Mouse (Mus musculus): Measurements from ENCODE around the gene Sf1. TPM values are rescaled to one million over a fixed set of nuclear protein-coding genes. Genes with fewer than 3 reads are reported as not detected.

Gene Sf1
- polyA plus RNA-seq, 1 experiment from 2014 or later, result 107 TPM

DNA sequence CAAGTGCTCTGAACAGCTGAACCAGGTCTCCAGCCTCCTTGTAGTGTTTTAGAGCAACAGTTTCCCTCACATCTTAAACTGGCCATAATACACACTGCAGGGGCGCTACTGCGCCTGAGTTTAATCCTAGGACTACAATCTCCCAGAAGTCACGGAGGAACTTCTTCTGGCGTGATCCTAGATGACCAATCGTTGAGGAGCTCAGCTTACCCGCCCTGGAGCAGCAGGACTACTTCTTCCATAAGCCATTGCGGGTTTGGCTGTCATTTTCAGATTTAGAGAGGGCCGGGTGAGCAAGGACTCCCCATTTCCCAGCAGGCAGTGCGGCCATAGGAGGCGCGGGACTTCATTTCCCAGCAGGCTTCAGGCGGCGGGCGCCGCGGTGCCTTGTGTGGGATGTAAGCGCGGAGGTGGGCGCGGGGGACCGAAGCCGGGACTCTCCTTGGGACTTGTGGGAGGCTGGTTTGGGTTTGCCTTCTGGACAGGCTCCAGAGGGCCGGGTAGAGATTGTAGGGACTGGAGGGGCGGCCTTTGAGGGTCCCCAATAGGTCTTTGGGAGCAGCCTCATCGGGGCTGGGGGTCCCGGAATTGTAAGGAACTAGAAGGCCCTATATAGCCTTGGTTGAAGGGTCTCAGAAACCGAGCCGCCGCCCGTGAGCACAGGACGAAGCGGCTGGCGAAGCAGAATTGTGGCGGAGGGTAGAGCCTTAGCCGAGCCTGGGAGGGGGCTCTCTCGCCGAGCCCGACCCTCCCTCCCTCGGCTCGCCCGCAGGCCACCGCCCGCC is 28.6 kb upstream of the Sf1 start, which contains the start of gene Men1:
TSS of gene Men1 (plus strand) at position 307 of the 785 bp plus-strand sequence.
- peak within 1 kb of the TSS; percentile 94 for H3K9ac ChIP-seq
- H3K36me3 ChIP-seq, result peaks cover 32% of the 10 kb centered on the region
- ATAC-seq (ENCODE audit: low FRiP score), result peak; percentile 93
- peak within 1 kb of the TSS; percentile 76 for H3K27ac ChIP-seq
- peak within 1 kb of the TSS; percentile 97 for H3K4me2 ChIP-seq
- no peaks in the 10 kb centered on the region for H3K9me3 ChIP-seq
- peak within 1 kb of the TSS; percentile 90 for H3K4me3 ChIP-seq
- H3K4me1 ChIP-seq (replicated peaks), result peaks cover 31% of the 10 kb centered on the region
- H3K27me3 ChIP-seq, result peaks cover 8% of the 10 kb centered on the region; the same call in 1 of the 2 replicates
- under 1% methylated on average over 42 of the region's 43 CpGs for WGBS

DNA sequence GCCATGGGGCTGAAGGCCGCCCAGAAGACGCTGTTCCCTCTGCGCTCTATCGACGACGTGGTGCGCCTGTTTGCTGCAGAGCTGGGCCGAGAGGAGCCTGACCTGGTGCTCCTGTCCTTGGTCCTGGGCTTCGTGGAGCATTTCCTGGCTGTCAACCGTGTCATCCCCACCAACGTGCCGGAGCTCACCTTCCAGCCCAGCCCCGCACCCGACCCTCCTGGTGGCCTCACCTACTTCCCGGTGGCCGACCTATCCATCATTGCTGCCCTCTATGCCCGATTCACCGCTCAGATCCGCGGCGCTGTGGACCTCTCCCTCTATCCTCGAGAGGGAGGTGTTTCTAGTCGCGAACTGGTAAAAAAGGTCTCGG is 28.0 kb upstream of the Sf1 start:
- 0% methylated on average over 25 of the region's 25 CpGs for WGBS
- Histone ChIP-seq H3K9ac (peak overlapping the region; percentile 94), H3K27ac (peak overlapping the region; percentile 76), H3K4me1 (replicated peaks) (peaks cover 36% of the 10 kb centered on the region), H3K36me3 (peaks cover 38% of the 10 kb centered on the region), H3K9me3 (no peaks in the 10 kb centered on the region), H3K4me3 (peak overlapping the region; percentile 90), H3K4me2 (peak overlapping the region; percentile 97), H3K27me3 (peaks cover 13% of the 10 kb centered on the region; the same call in 1 of the 2 replicates)
- ATAC-seq (ENCODE audit: low FRiP score), result peak; percentile 3

DNA sequence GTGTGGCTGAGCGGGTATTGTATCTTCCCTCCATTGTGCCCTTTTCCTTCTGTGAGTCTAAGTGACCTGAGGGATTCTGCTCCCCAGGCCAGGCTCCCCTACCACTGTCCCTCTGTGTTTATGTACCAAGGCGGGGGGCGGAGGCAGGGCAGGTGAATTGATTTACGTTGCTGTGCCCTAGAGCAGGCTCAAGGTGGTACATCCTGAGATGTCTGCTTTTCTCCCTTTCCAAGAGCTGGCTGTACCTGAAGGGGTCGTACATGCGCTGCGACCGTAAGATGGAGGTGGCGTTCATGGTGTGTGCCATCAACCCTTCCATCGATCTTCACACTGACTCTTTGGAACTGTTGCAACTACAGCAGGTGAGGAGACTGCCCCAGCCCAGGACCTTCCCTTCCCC is 26.6 kb upstream of the Sf1 start:
- peak overlapping the region; percentile 90 for H3K4me3 ChIP-seq
- H3K36me3 ChIP-seq, result peaks cover 40% of the 10 kb centered on the region
- peaks cover 13% of the 10 kb centered on the region; the same call in 1 of the 2 replicates for H3K27me3 ChIP-seq
- no peak overlapping the region for H3K27ac ChIP-seq
- ATAC-seq (ENCODE audit: low FRiP score), result no peak
- no peaks in the 10 kb centered on the region for H3K9me3 ChIP-seq
- 95% methylated on average over 10 of the region's 10 CpGs for WGBS
- H3K4me1 ChIP-seq (replicated peaks), result peaks cover 48% of the 10 kb centered on the region
- peak overlapping the region; percentile 97 for H3K4me2 ChIP-seq
- H3K9ac ChIP-seq, result peak overlapping the region; percentile 94

DNA sequence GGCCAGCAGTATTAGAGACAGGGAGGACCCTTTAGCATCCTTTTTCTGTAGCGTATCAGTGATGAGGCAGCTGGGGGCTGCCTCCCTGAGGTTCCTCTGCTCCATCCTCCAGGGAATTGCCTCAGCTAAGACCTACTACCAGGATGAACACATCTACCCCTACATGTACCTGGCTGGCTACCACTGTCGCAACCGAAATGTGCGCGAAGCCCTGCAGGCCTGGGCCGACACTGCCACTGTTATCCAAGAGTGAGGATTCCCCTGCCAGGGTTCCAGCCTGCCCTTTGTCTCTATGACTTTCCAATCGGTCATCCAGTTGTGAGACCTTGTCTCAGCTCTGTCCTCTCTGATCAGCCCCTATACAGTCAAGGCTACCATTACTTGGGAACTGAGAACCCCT is 25.3 kb upstream of the Sf1 start:
- 97% methylated on average over 7 of the region's 7 CpGs for WGBS
- peaks cover 13% of the 10 kb centered on the region; the same call in 1 of the 2 replicates for H3K27me3 ChIP-seq

DNA sequence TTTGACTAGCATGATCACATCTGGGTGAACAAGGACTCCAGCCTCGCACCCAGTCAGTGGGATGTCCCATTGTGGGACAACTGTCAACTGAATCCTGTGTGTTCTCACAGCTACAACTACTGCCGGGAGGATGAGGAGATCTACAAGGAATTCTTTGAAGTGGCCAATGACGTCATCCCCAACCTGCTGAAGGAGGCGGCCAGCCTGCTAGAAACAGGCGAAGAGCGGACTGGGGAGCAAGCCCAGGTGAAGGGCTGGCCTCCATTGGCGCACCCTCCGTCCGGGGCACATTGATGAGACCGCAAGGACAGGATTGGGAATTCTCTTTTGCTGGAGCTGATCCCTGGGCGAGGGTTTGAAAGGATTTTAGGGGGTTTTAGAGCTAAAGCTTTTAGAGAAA is 24.8 kb upstream of the Sf1 start:
- Histone ChIP-seq H3K4me2 (no peak overlapping the region), H3K4me1 (replicated peaks) (peaks cover 47% of the 10 kb centered on the region), H3K9ac (no peak overlapping the region), H3K36me3 (peaks cover 55% of the 10 kb centered on the region), H3K4me3 (no peak overlapping the region), H3K27ac (no peak overlapping the region), H3K27me3 (peaks cover 13% of the 10 kb centered on the region; the same call in 1 of the 2 replicates), H3K9me3 (no peaks in the 10 kb centered on the region)
- WGBS, result 92% methylated on average over 11 of the region's 11 CpGs
- no peak for ATAC-seq (ENCODE audit: low FRiP score)

More for the DNA sequence above, 25.3 kb upstream of the Sf1 start:
- H3K27ac ChIP-seq, result no peak overlapping the region
- H3K4me3 ChIP-seq, result no peak overlapping the region
- H3K4me2 ChIP-seq, result no peak overlapping the region
- H3K9ac ChIP-seq, result no peak overlapping the region
- peaks cover 47% of the 10 kb centered on the region for H3K4me1 ChIP-seq (replicated peaks)
- ATAC-seq (ENCODE audit: low FRiP score), result no peak
- H3K36me3 ChIP-seq, result peaks cover 49% of the 10 kb centered on the region
- no peaks in the 10 kb centered on the region for H3K9me3 ChIP-seq

DNA sequence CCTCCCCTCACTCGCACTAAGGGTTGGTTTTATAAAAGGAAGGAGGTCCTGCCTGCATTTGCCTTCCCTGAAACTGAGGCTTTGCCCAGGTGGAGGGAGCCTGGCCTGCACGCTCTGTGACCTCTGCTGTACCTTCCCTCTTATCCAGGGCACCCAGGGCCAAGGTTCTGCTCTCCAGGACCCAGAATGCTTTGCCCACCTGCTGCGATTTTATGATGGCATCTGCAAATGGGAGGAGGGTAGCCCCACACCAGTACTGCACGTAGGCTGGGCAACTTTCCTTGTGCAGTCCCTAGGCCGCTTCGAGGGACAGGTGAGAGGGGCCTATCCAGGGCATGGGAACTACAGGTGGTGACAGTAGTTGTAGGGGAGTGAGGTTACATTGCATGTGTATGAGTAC is 24.3 kb upstream of the Sf1 start:
- H3K36me3 ChIP-seq, result peaks cover 59% of the 10 kb centered on the region
- no peak for ATAC-seq (ENCODE audit: low FRiP score)
- 98% methylated on average over 6 of the region's 6 CpGs for WGBS

DNA sequence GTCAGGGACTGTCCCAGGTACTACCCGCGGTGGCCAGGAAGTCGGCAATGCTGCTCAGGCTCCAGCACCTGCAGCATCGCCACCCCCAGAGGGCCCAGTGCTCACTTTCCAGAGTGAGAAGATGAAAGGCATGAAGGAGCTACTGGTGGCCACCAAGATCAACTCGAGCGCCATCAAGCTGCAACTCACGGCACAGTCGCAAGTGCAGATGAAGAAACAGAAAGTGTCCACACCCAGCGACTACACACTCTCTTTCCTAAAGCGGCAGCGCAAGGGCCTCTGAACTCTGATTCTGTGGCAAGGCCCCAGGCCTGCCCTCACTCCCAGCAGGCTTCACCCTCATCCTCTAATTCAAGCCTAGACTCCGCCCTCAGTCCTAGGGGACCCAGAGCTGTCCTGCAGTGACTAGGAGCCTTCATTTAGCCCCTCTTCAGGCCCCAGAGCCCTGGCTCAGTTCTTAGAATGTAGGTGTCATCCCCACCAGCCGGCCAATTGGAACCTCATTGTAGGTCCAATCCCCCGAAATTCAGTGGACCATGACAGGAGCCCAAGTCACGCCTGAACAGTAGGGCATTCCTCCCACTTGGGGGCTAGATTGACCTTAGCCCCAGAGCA is 23.5 kb upstream of the Sf1 start:
- 73% methylated on average over 15 of the region's 15 CpGs for WGBS
- Histone ChIP-seq H3K4me1 (replicated peaks) (peaks cover 40% of the 10 kb centered on the region), H3K4me2 (peak overlapping the region; percentile 78)

More for the DNA sequence above, 24.3 kb upstream of the Sf1 start:
- H3K9ac ChIP-seq, result no peak overlapping the region
- no peak overlapping the region for H3K4me3 ChIP-seq
- H3K9me3 ChIP-seq, result no peaks in the 10 kb centered on the region
- H3K4me2 ChIP-seq, result no peak overlapping the region
- no peak overlapping the region for H3K27ac ChIP-seq
- H3K4me1 ChIP-seq (replicated peaks), result peaks cover 44% of the 10 kb centered on the region
- H3K27me3 ChIP-seq, result peaks cover 13% of the 10 kb centered on the region; the same call in 1 of the 2 replicates

DNA sequence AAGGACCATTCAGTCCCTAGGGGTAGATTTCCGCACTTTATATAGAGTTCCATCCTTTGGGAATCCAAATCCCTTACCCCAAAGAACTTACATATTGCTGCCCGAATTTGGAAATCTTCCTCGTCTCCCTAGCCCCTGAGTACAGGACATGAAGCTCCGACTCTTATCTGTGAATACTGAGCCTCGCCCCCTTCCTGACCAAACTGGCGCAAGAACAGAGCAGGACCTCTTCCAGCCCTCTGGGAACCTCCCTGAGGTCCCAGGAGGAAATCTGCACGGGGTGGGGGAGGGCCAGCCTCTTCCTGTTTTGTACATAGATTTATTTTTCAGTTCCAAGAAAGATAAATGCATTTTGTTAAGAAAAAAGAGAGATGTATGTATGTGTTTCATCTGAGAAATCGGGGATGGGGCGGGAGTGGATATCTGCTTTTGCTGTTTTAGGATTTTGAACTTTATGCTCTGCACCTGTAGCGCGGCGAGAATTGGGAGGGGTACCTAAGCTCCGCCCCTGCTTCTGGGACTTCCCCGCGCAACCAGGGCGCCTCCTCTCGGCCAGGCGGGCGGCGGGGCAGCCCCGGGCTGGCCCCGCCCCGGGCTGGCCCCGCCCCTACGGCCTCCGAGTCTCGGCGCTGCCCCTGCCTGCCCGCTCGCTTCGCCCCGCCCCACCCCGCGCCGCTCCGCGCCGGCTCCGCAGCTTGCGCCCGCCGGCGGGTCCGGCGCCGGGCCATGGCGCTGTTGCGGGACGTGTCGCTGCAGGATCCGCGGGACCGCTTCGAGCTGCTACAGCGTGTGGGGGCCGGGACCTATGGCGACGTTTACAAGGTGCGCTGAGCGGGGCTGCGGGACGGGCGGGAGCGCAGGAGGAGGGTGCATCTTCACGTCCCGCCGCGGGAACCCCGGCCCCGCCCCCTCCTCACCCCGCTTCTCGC is 22.7 kb upstream of the Sf1 start, which contains the start of gene Map4k2:
TSS of gene Map4k2 (plus strand) at position 612 of the 929 bp plus-strand sequence.
- H3K4me2 ChIP-seq, result peak within 1 kb of the TSS; percentile 78
- peak within 1 kb of the TSS; percentile 54 for H3K4me3 ChIP-seq
- peaks cover 13% of the 10 kb centered on the region; the same call in 1 of the 2 replicates for H3K27me3 ChIP-seq
- peak within 1 kb of the TSS; percentile 30; the same call in 1 of the 2 replicates for H3K27ac ChIP-seq
- ATAC-seq (ENCODE audit: low FRiP score), result peak; percentile 28
- peaks cover 75% of the 10 kb centered on the region for H3K36me3 ChIP-seq
- H3K9ac ChIP-seq, result peak within 1 kb of the TSS; percentile 79
- H3K9me3 ChIP-seq, result no peaks in the 10 kb centered on the region
- 9% methylated on average over 56 of the region's 72 CpGs for WGBS
- H3K4me1 ChIP-seq (replicated peaks), result peaks cover 38% of the 10 kb centered on the region

More for the DNA sequence above, 23.5 kb upstream of the Sf1 start:
- Histone ChIP-seq H3K4me3 (0 out of 2 replicates have a peak overlapping the region, but pooled peaks have one; percentile 54), H3K36me3 (peaks cover 67% of the 10 kb centered on the region), H3K27me3 (peaks cover 13% of the 10 kb centered on the region; the same call in 1 of the 2 replicates), H3K9me3 (no peaks in the 10 kb centered on the region), H3K27ac (no peak overlapping the region), H3K9ac (no peak overlapping the region)
- no peak for ATAC-seq (ENCODE audit: low FRiP score)

DNA sequence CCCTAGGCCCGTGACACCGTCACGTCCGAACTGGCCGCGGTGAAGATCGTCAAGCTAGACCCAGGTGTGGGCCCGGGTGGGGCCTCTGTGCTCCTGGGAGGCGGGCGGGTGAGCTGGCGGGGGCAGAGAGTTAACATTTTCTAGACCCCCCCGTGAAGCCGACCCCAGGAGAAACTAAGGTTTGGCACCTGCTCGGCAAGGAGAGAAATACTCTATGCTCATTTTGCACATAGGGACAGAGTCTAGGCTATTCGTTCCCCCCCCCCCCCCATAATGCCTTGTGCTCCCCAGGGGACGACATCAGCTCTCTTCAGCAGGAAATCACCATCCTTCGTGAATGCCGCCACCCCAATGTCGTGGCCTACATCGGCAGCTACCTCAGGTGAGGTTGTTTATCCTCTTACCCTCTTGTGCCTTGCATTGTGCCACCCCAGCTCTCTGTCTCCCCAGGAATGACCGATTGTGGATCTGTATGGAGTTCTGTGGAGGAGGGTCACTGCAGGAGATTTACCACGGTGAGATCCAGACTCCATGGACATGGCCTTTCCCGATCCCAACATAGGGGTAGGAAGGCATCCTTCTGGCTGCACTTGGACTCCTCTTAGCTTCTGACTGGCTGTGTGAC is 21.9 kb upstream of the Sf1 start:
- Histone ChIP-seq H3K4me3 (peak overlapping the region; percentile 54), H3K4me2 (peak overlapping the region; percentile 78), H3K36me3 (peaks cover 83% of the 10 kb centered on the region), H3K27me3 (peaks cover 13% of the 10 kb centered on the region; the same call in 1 of the 2 replicates), H3K27ac (peak overlapping the region; percentile 30; the same call in 1 of the 2 replicates), H3K9me3 (no peaks in the 10 kb centered on the region), H3K9ac (peak overlapping the region; percentile 79), H3K4me1 (replicated peaks) (peaks cover 30% of the 10 kb centered on the region)
- peak; percentile 21 for ATAC-seq (ENCODE audit: low FRiP score)
- 9% methylated on average over 23 of the region's 23 CpGs for WGBS

DNA sequence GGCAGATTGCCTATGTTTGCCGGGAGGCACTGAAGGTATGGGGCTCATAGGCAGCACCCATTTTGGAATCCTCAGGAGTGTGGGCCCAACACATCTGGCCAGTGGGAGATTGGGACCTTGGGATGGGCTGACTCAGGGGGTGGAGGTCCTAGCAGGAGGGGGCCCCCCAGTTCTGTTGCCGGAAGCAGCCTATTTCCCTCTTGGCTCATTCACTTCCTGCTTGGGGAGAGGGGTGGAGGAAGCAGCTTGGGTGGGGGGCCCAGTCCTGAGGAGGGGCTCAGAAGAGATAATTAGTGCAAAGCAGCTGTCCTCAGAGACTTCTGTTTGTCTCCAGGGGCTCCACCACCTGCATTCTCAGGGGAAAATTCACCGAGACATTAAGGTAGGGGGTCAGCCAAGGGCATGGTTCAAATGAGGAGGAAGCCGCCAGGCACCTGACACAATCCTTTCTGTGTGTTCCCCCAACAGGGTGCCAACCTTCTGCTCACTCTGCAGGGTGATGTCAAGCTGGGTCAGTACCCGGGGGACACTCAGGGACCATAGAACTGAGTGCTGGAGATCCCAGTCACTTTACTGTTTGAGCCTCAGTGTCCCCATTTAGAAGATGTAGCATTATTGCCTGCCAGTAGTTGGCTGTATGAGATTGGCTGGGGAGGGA is 21.1 kb upstream of the Sf1 start:
- Histone ChIP-seq H3K4me2 (peak overlapping the region; percentile 78; the same call in 1 of the 2 replicates), H3K36me3 (peaks cover 83% of the 10 kb centered on the region), H3K4me3 (no peak overlapping the region), H3K9ac (no peak overlapping the region), H3K9me3 (no peaks in the 10 kb centered on the region), H3K27me3 (peaks cover 13% of the 10 kb centered on the region; the same call in 1 of the 2 replicates), H3K27ac (no peak overlapping the region), H3K4me1 (replicated peaks) (peaks cover 22% of the 10 kb centered on the region)
- 74% methylated on average over 5 of the region's 5 CpGs for WGBS
- no peak for ATAC-seq (ENCODE audit: low FRiP score)
